Mouse (Mus musculus) midbrain, embryonic 15.5 days (tissue): ENCODE measurements around the gene Arhgef33. TPM values are rescaled to one million over a fixed set of nuclear protein-coding genes. Genes with fewer than 3 reads are reported as not detected.

Source experiments
- ATAC-seq: fragments of 200-750 bp; cut with Nextera tagmentation; replicated peaks from 2 replicates; pipeline ENCODE4 v1.8.0; 2017; ENCODE audit warnings: moderate TSS enrichment
- H3K27ac ChIP-seq: fragments of 300-500 bp; sonication (generic); 2 replicates; pipeline ENCODE4 v1.5.1; 2015; ENCODE audit warnings: mild to moderate bottlenecking, inconsistent platforms
- H3K27me3 ChIP-seq: fragments of 300-500 bp; sonication (generic); replicated peaks from 2 replicates; pipeline ENCODE4 v1.6.1; 2015; ENCODE audit warnings: inconsistent platforms
- H3K36me3 ChIP-seq: fragments of 300-500 bp; sonication (generic); replicated peaks from 2 replicates; pipeline ENCODE4 v1.6.1; 2015; ENCODE audit warnings: inconsistent platforms
- H3K4me1 ChIP-seq: fragments of 300-500 bp; sonication (generic); 2 replicates; pipeline ENCODE4 v1.6.1; 2015; ENCODE audit warnings: inconsistent platforms
- H3K4me2 ChIP-seq: fragments of 300-500 bp; sonication (generic); 2 replicates; pipeline ENCODE4 v1.6.1; 2015; ENCODE audit warnings: inconsistent platforms, mild to moderate bottlenecking, moderate library complexity
- H3K4me3 ChIP-seq: fragments of 300-500 bp; sonication (generic); 2 replicates; pipeline ENCODE4 v1.5.1; 2015; ENCODE audit warnings: mild to moderate bottlenecking, inconsistent platforms
- H3K9ac ChIP-seq: fragments of 300-500 bp; sonication (generic); 2 replicates; pipeline ENCODE4 v1.6.1; 2015; ENCODE audit warnings: mild to moderate bottlenecking, inconsistent platforms
- H3K9me3 ChIP-seq: fragments of 300-500 bp; sonication (generic); 2 replicates; pipeline ENCODE4 v1.6.1; 2016; ENCODE audit warnings: inconsistent platforms
- WGBS: fragments of 180-500 bp; shearing (Covaris S2); methylation state at CpG from one replicate; pipeline ENCODE4 v1.1.7; 2015; ENCODE audit warnings: mixed read lengths; 5-methylcytosine and 5-hydroxymethylcytosine counted together
- polyA plus RNA-seq: library from polyadenylated mRNA; unstranded; fragments of >200 nt; fragmentation: Nextera tagmentation; extraction: Ambion mirVana; gene quantifications from 2 replicates; pipeline ENCODE4 v1.2.1, GENCODE M21; 2015

Arhgef33 gene
- polyA plus RNA-seq, 1 experiment from 2014 or later = 1.6 TPM

DNA sequence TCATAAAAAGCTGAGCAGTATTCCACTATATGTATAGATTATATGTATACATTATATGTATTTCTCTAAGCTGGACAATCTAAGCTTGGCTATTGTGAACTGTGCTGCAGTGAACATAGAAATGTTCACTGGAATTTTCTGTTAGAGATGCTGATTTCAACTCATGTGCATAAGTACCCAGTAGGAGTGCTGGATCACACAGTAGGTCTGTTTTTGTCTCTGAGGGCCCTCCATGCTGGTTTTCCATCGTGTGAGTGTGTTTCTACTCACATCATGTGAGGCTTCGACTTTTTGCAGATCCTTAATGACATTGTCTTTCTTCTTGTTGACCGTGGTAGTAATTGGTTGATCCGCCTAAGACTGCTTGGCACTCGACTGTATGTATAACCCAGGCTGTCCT lies 8.4 kb upstream of the Arhgef33 start:
- Histone ChIP-seq H3K36me3 (no peaks in the 10 kb centered on the region), H3K9me3 (no peaks in the 10 kb centered on the region), H3K4me2 (no peak overlapping the region), H3K27ac (no peak overlapping the region), H3K4me3 (no peak overlapping the region), H3K4me1 (no peaks in the 10 kb centered on the region), H3K9ac (no peak overlapping the region), H3K27me3 (no peaks in the 10 kb centered on the region)
- no peak for ATAC-seq
- 88% methylated on average over 5 of the region's 5 CpGs for WGBS

DNA sequence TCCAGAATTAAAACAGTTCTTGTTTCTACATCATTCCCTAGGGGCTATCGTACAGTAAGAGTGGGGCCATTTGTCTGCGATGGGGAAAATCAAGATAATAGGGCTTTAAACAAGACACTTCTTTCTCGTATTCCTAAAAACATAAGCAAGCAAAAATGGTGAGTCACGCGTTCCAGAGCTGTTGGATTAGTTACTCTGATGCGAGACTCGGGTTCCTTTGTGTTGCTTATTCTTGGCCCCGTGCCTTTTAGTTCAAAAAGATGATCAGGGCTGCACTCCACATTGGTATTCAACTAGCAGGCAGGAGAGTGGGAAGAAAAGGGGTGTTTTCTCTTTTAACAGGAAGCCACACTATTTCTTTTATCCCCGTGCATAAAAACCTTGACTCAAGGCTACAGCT lies 4.6 kb downstream of the Arhgef33 start:
- Histone ChIP-seq H3K27ac (no peak overlapping the region), H3K36me3 (no peaks in the 10 kb centered on the region), H3K4me2 (no peak overlapping the region), H3K27me3 (no peaks in the 10 kb centered on the region), H3K9ac (no peak overlapping the region), H3K4me1 (peaks cover 5% of the 10 kb centered on the region; the same call in 1 of the 2 replicates), H3K4me3 (no peak overlapping the region), H3K9me3 (no peaks in the 10 kb centered on the region)
- no peak for ATAC-seq
- 46% methylated on average over 9 of the region's 9 CpGs for WGBS

DNA sequence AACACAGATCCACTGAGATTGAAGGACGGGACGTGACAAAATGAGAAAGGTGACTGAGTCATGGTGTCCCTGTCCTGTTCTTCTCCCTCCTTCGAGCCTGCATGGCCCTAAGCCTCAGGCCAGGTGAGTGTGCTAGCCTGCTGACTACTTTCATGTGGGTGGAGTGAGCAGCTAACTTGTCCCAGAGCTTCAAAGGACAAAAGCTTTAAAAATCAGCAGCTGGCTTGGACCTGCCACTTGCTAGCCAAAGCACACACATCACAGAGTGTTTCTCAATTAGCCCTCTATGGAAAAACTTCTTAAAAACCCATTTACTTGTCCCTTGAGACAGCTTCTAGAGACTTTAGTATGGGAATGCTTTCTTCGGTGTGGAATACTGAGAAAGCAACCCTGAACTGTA lies 5.2 kb downstream of the Arhgef33 start:
- H3K27ac ChIP-seq = no peak overlapping the region
- H3K27me3 ChIP-seq = no peaks in the 10 kb centered on the region
- no peak overlapping the region for H3K9ac ChIP-seq
- H3K4me2 ChIP-seq = no peak overlapping the region
- H3K4me3 ChIP-seq = no peak overlapping the region
- ATAC-seq = no peak
- H3K9me3 ChIP-seq = no peaks in the 10 kb centered on the region
- no peaks in the 10 kb centered on the region for H3K36me3 ChIP-seq
- H3K4me1 ChIP-seq = peaks cover 5% of the 10 kb centered on the region; the same call in 1 of the 2 replicates
- WGBS = 80% methylated on average over 4 of the region's 4 CpGs

DNA sequence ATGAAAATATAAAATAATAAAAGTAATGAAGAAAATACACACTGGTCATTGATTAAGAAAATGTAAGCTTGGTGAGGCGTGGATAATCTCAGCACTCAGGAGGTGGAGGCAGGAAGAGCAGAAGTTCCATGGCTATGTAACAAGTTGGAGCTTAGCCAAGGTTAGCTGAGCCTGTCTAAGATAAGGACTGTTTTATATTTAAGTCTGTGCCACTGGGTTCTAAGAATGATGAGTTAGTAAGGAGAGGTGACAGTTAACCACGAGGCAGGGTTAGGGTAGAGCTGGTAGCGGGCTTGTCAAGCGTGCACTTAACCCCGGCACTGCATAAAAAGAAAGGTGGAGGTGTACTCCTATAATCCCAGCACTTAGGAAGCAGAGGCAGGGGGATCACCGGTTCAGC lies 15.0 kb downstream of the Arhgef33 start:
- 94% methylated on average over 6 of the region's 6 CpGs for WGBS
- H3K4me2 ChIP-seq = no peak overlapping the region
- no peak overlapping the region for H3K27ac ChIP-seq
- no peaks in the 10 kb centered on the region for H3K36me3 ChIP-seq
- H3K4me1 ChIP-seq = no peaks in the 10 kb centered on the region
- H3K9ac ChIP-seq = no peak overlapping the region
- no peaks in the 10 kb centered on the region for H3K27me3 ChIP-seq
- ATAC-seq = no peak
- H3K9me3 ChIP-seq = no peaks in the 10 kb centered on the region
- no peak overlapping the region for H3K4me3 ChIP-seq

DNA sequence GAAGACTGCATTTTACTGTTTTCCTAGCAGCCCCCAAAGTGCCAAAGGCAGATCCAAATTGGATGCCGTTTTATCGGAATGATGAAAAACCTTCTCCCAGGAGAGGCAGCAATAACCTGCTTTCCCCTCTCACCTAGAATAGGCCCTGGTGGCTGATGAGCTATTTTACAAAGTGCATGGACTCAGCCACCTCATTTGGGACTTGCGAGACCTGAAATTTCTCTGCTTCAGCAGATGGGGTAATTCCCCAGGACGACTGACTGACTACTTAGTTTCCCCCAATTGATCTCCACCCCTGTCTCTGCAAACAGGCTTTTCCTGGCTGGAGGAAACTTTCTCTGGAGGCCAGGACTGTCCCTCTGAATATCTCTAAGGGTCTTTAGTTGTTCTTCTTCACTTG lies 15.8 kb downstream of the Arhgef33 start:
- Histone ChIP-seq H3K4me2 (no peak overlapping the region), H3K4me1 (no peaks in the 10 kb centered on the region), H3K27ac (no peak overlapping the region), H3K9ac (no peak overlapping the region), H3K4me3 (no peak overlapping the region), H3K27me3 (no peaks in the 10 kb centered on the region), H3K36me3 (no peaks in the 10 kb centered on the region), H3K9me3 (no peaks in the 10 kb centered on the region)
- 77% methylated on average over 4 of the region's 4 CpGs for WGBS
- ATAC-seq = no peak

DNA sequence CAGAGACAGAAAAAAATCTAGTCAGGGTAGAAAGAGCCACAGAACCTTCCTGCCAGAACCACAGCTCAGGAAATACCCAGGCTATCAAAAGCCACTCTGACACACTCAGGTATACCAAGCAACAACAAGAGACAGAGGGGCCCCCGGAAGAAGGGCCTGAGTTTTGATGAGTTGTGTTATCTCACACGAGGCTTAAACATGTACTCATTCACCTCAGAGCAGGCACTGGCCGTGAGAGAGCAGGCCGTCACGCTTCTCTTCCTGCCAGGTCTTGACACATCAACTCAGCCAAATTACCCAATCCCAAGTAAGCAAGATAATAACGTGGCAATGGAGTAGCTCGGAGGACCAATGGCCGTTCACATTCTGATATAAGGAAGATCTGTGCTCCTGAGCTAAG lies 16.5 kb downstream of the Arhgef33 start:
- no peaks in the 10 kb centered on the region for H3K9me3 ChIP-seq
- no peak overlapping the region for H3K9ac ChIP-seq
- no peaks in the 10 kb centered on the region for H3K36me3 ChIP-seq
- H3K4me2 ChIP-seq = no peak overlapping the region
- H3K27me3 ChIP-seq = no peaks in the 10 kb centered on the region
- no peak overlapping the region for H3K4me3 ChIP-seq
- no peak for ATAC-seq
- 76% methylated on average over 8 of the region's 8 CpGs for WGBS
- H3K4me1 ChIP-seq = no peaks in the 10 kb centered on the region
- H3K27ac ChIP-seq = no peak overlapping the region

DNA sequence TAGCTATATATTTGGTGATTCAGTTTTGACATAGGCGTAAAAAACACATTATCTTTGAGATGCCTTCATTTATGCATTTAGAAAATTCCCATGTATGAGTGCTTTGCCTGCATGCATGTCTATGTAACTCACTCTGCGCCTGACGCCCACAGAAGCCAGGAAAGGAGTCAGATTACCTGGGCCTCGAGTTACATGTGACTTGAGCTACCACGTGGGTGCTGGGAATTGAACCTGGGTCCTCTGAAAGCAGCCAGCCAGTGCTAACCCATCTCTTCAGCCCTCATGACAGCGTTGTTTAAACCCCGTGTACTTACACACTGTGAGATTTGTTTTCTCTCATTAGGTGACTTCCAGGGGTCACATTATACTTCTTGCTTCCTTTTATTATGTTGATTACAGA lies 17.3 kb downstream of the Arhgef33 start:
- no peaks in the 10 kb centered on the region for H3K36me3 ChIP-seq
- H3K4me1 ChIP-seq = no peaks in the 10 kb centered on the region
- H3K4me3 ChIP-seq = no peak overlapping the region
- H3K27me3 ChIP-seq = no peaks in the 10 kb centered on the region
- no peak for ATAC-seq
- H3K9ac ChIP-seq = no peak overlapping the region
- H3K4me2 ChIP-seq = no peak overlapping the region
- H3K27ac ChIP-seq = no peak overlapping the region
- WGBS = 82% methylated on average over 7 of the region's 7 CpGs
- no peaks in the 10 kb centered on the region for H3K9me3 ChIP-seq

DNA sequence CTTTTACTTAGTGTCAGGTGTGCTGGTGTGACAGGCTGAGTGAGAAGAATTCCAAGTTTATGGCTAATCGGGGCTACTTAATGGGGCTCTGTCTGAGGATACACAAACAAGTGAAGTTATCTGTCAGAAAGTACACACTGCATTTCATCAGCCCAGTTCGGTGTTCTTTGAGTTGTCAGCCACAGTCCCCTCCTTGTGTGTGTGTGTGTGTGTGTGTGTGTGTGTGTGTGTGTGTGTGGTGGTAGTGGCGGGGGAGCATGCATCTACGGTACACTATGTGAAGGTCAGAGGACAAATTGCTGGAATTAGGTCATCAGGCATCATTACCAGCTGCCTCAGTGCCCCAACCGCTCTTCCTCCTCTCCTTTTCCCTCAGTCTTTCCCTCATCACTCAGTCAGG lies 18.2 kb downstream of the Arhgef33 start:
- H3K36me3 ChIP-seq = no peaks in the 10 kb centered on the region
- ATAC-seq = no peak
- H3K4me1 ChIP-seq = no peaks in the 10 kb centered on the region
- H3K27me3 ChIP-seq = no peaks in the 10 kb centered on the region
- no peaks in the 10 kb centered on the region for H3K9me3 ChIP-seq
- H3K9ac ChIP-seq = no peak overlapping the region
- H3K4me3 ChIP-seq = no peak overlapping the region
- no peak overlapping the region for H3K27ac ChIP-seq
- 81% methylated on average over 5 of the region's 5 CpGs for WGBS
- H3K4me2 ChIP-seq = no peak overlapping the region

DNA sequence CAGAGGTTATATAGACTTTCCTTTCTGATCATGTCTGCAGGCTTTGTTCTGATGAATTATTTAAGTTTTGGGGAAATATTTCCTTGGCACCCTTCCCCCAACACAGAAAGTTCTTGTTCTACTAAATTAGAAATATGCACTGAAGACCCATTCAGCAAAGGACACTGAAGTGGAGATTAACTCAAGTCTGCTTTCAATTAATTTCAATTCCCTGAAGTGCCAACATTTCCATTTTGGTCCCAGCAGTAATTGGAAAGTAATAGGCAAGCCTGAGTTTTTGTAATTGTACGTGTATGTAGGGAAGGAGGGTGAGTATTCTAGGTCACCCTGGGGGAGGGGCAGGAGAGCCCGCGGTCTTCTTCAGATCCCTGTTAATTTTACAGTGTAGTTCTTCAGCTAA lies 19.2 kb downstream of the Arhgef33 start:
- no peaks in the 10 kb centered on the region for H3K4me1 ChIP-seq
- no peak overlapping the region for H3K4me2 ChIP-seq
- H3K9ac ChIP-seq = no peak overlapping the region
- 66% methylated on average over 3 of the region's 3 CpGs for WGBS
- H3K4me3 ChIP-seq = no peak overlapping the region
- no peak for ATAC-seq
- no peaks in the 10 kb centered on the region for H3K27me3 ChIP-seq
- H3K36me3 ChIP-seq = no peaks in the 10 kb centered on the region
- H3K9me3 ChIP-seq = no peaks in the 10 kb centered on the region
- no peak overlapping the region for H3K27ac ChIP-seq

DNA sequence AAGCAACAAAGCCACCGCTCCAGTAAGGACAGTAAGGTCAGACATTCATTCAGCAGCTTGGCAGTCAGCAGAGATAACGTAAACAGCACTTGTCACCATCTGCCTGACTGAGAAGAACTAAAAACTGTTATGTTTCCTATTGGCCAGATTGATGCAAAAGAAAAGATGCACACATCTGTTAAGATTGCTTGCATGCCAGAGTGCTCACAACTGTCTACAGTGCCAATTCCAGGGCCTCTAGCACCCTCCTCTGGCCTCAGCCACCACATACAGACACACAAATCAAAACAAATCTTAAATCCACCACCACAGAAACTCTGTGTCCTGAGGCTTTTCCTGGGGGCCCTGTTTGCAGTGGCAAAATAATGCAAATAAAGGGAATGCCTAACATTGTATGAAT lies 25.2 kb downstream of the Arhgef33 start:
- Histone ChIP-seq H3K27me3 (no peaks in the 10 kb centered on the region), H3K4me3 (no peak overlapping the region), H3K4me1 (no peaks in the 10 kb centered on the region), H3K27ac (no peak overlapping the region), H3K9ac (no peak overlapping the region), H3K9me3 (no peaks in the 10 kb centered on the region), H3K36me3 (no peaks in the 10 kb centered on the region), H3K4me2 (no peak overlapping the region)
- 0 out of 2 replicates have a peak, but pooled peaks have one; percentile 33 for ATAC-seq
- WGBS = 77% methylated on average over 2 of the region's 2 CpGs

DNA sequence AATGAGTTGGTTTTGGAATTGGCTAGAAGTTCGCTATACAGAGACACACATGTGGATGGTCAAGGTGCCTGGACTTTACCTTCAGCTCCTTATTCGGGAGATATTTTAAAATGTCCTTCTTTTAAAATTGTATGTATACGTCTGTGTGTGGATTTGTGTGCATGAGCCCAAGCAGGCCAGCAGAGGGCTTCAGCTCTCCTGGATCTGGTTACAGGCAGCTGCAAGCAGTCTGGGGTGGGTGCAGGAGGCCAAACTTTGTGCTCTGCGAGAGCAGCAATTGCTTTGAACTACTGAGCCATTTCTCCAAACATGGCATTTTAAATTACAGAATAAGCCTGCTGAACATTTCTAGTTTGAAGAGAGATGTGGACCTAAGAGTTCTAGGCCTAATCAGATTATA lies 38.1 kb downstream of the Arhgef33 start:
- ATAC-seq = no peak
- no peaks in the 10 kb centered on the region for H3K9me3 ChIP-seq
- no peak overlapping the region for H3K9ac ChIP-seq
- WGBS = 87% methylated on average over 4 of the region's 4 CpGs
- H3K4me2 ChIP-seq = no peak overlapping the region
- H3K4me3 ChIP-seq = no peak overlapping the region
- H3K27me3 ChIP-seq = no peaks in the 10 kb centered on the region
- H3K36me3 ChIP-seq = no peaks in the 10 kb centered on the region
- H3K4me1 ChIP-seq = no peaks in the 10 kb centered on the region
- no peak overlapping the region for H3K27ac ChIP-seq

DNA sequence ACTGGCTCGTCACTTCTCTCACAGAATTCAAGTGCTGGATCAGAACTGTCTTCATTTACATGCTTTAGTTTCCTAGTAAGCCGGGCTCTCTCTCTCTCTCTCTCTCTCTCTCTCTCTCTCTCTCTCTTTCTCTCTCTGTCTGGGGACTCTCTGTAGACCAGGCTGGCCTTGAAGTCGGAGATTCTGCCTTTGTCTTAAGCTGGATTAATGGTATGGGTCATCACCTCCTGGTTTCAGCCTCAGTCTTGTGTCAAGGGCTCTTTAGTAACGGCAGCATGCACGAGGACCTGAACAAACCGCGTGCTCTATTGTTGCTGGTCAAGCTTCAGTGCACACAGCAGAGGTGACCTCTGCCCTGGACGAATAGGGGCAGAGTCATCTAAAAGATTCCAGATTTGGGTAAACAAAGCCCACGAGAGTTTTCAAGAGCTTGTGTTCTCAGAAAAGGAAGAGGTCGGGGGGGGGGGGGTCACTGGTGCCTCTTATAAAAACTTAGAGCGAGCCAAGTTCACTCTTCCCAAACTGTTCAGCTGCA lies 39.5 kb downstream of the Arhgef33 start:
- ATAC-seq = no peak
- Histone ChIP-seq H3K27ac (no peak overlapping the region), H3K4me3 (no peak overlapping the region), H3K9me3 (no peaks in the 10 kb centered on the region), H3K36me3 (no peaks in the 10 kb centered on the region), H3K9ac (no peak overlapping the region), H3K4me1 (no peaks in the 10 kb centered on the region), H3K27me3 (no peaks in the 10 kb centered on the region), H3K4me2 (no peak overlapping the region)
- 15% methylated on average over 11 of the region's 11 CpGs for whole genome bisulfite sequencing

DNA sequence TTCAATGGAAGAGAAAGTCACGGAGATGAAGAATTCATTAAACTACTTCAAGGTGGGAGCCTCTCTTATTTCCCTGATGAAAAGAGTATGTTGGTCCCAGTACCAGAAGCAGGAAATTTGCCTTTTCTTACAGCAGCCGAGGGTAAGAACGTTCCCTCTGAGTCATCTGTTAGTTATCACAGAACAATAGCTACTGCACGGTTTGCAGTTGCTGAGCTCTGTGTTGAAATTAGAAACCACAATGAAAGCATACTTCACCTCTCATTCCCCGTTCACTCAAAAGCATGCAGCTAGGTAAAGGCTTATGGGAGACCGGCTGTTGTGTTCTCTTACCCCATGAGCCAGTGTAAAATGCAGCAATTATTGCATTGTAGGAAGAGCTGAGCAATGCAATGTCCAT lies 40.0 kb downstream of the Arhgef33 start:
- H3K27ac ChIP-seq = no peak overlapping the region
- no peaks in the 10 kb centered on the region for H3K36me3 ChIP-seq
- H3K4me1 ChIP-seq = no peaks in the 10 kb centered on the region
- no peaks in the 10 kb centered on the region for H3K27me3 ChIP-seq
- no peak for ATAC-seq
- H3K4me2 ChIP-seq = no peak overlapping the region
- no peak overlapping the region for H3K4me3 ChIP-seq
- no peaks in the 10 kb centered on the region for H3K9me3 ChIP-seq
- WGBS = 37% methylated on average over 6 of the region's 6 CpGs
- no peak overlapping the region for H3K9ac ChIP-seq
